Mouse (Mus musculus): ENCODE data around the gene E330014E10Rik. TPM values are rescaled to one million over a fixed set of nuclear protein-coding genes. Genes with fewer than 3 reads are reported as not detected.
"Not testable (repeated sequence)": the region's sequence is repeated elsewhere in the genome, so short reads cannot be mapped to it uniquely, and the experiment has no call there.

Gene E330014E10Rik
- not detected in 2 replicates for total RNA-seq (2017)

DNA sequence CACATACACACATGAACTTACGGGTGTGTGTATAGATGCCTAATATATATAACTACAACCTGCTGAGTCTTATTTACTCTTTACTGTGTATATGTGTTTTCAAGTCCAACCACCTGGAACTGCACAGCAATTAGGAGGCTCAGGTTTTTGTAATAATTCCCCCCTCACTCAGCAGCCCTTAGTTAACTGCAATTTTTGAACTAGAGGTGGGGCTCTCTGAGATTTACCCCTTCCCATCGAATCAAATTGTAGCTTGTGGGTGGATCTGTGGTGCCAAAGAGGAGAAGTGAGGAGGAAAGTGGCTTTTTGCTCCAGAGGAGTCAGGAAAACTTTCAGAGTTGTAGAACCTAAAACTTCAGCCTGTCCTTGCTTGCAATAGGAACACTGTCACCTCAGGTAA lies at the start of gene E330014E10Rik:
Gene E330014E10Rik (plus strand): TSS at position 301 of the 400 bp plus-strand sequence.
- ATAC-seq (replicated peaks in 1 of 2; ENCODE audit: insufficient read depth in 1 of 2, low FRiP score in 2 of 2, low TSS enrichment in 1 of 2, low read depth in 1 of 2, poor library complexity in 2 of 2, severe bottlenecking in 2 of 2) = not testable (repeated sequence)

DNA sequence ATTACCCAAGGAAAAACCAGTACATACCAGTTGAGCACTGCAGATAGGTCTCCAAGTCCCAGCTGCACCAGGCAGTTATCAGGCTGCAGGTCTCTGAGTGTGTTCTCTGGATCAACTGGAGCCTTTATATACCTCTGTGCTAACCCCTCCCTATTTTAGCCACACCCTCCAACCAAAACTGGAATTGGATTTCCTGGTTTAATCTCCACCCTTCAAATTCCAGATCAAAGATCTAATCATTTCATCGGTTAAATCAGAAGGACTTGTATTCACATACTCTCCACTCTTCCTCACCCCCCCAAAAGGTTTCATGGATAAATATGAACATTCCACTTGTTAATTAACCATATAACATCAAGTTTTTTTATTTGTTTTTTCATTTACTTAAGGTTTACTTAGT lies 39.7 kb upstream of the E330014E10Rik start, which contains the start of gene Gm7978:
Gene Gm7978 (minus strand): TSS at position 101 of the 400 bp plus-strand sequence.
- not testable (repeated sequence) for ATAC-seq (replicated peaks in 1 of 2; ENCODE audit: insufficient read depth in 1 of 2, low FRiP score in 2 of 2, low TSS enrichment in 1 of 2, low read depth in 1 of 2, poor library complexity in 2 of 2, severe bottlenecking in 2 of 2)

DNA sequence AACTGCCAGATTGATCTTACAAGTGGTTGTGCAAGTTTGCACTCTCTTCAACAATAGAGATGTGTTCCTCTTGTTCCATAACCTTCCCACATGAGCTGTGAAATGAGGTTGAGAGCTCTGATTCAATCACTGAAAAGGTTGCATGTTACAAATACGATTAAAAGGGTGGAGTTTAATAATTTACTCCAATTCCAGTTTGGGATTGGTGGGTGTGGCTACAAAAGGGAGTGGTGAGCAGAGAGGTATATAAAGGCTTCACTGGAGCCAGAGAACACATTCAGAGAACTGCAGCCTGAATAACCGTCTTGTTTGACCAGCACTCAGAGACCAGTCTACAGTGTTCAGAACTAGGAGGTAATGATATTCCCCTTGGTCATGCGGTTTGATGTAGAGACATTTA lies 34.1 kb upstream of the E330014E10Rik start, which contains the start of gene Gm7982:
Gene Gm7982 (plus strand): TSS at position 301 of the 400 bp plus-strand sequence.
- not testable (repeated sequence) for ATAC-seq (replicated peaks in 1 of 2; ENCODE audit: insufficient read depth in 1 of 2, low FRiP score in 2 of 2, low TSS enrichment in 1 of 2, low read depth in 1 of 2, poor library complexity in 2 of 2, severe bottlenecking in 2 of 2)

DNA sequence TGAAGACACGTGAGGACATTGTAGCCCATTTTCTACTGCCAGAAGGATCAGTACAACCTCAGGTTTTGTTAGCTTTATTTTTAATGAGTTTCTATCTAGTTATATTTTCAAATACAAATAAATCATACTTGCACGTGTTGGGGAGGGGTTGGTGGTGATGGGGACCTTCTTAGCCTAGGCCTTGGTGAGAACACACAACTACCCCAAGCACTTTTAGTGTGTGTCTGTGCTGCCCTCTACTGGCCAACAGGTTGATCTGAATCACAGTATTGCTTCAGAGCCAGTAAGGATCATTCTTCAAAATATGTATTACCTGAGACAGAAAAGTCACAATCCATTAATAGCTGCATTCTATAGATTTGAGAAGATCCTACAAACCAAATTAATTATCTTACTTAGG lies 35.1 kb downstream of the E330014E10Rik start:
- not testable (repeated sequence) for ATAC-seq (replicated peaks in 1 of 2; ENCODE audit: insufficient read depth in 1 of 2, low FRiP score in 2 of 2, low TSS enrichment in 1 of 2, low read depth in 1 of 2, poor library complexity in 2 of 2, severe bottlenecking in 2 of 2)

DNA sequence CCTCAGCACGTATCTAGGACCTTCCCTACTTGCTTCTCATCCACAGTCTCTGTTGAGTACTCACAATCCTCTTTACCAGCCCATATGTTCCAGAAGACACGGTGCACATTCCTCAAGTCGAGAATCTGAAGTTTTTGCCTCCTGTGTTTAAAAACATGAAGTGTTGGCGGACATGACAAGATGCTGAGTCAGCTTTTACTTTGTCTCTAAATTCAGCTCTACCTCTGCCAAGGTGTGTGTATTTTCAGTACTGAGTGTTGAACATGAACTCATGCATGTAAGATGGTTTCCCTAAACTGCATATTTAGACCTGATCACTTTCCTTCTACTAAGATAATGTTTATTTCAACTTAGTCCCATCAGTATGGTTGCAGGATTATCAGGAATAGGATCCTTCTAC lies 60.8 kb downstream of the E330014E10Rik start:
- ATAC-seq (replicated peaks in 1 of 2; ENCODE audit: insufficient read depth in 1 of 2, low FRiP score in 2 of 2, low TSS enrichment in 1 of 2, low read depth in 1 of 2, poor library complexity in 2 of 2, severe bottlenecking in 2 of 2) = no peak

DNA sequence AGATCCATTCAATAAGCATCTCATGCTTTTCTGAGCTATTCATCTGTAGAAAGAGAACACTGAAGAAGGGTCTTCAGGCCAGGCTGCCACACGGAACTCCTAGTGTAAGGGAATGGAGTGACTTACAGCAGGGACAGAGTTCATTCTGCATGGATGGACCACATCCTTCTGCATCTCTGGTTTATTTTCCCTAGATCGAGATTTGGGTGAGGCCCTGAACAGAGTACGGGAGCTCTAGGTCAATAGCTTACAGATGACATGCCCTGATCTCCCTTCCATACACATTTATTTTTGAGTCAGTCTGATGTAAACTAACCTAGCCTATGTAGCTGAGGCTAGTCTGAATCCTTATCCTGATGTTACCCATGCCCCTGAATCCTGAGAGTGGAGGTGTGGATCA lies 78.2 kb downstream of the E330014E10Rik start:
- ATAC-seq (replicated peaks in 1 of 2; ENCODE audit: insufficient read depth in 1 of 2, low FRiP score in 2 of 2, low TSS enrichment in 1 of 2, low read depth in 1 of 2, poor library complexity in 2 of 2, severe bottlenecking in 2 of 2) = no peak

Other genes starting within 250 kb of the E330014E10Rik start
- not detected in 2 replicates for gene Gm7971, start 181.1 kb upstream of the E330014E10Rik start, total RNA-seq (2017)
- gene Gm7978, start 39.8 kb upstream of the E330014E10Rik start, total RNA-seq (2017) = not detected in 2 replicates
- not detected in 2 replicates for gene Gm7982, start 34.0 kb upstream of the E330014E10Rik start, total RNA-seq (2017)
- not detected in 2 replicates for gene Cxcl13, start 181.0 kb downstream of the E330014E10Rik start, total RNA-seq (2017)